Mouse (Mus musculus) spleen, adult 18-20 months (tissue): Measurements from ENCODE around the gene Dpep1.

Experiments used
- DNase-seq, 2 experiments: peaks; one replicate each; pipeline ENCODE4 v3.0.0; 2022; ENCODE audit warnings: mixed read lengths in 2 of 2

Gene Dpep1

GRCm38 (mm10) chr8:123250940-123251339 lies 64.9 kb downstream of the Dpep1 start:
- no peak for DNase-seq
